Mouse (Mus musculus) fat pad, adult 2 months (tissue): ENCODE measurements around the gene Slc7a7.

Experiments used
- DNase-seq: peaks from one replicate; pipeline ENCODE4 v3.0.0-alpha.2; 2011; ENCODE audit warnings: low read depth, low spot score; ENCODE audit errors: extremely low read depth

The Slc7a7 gene

DNA sequence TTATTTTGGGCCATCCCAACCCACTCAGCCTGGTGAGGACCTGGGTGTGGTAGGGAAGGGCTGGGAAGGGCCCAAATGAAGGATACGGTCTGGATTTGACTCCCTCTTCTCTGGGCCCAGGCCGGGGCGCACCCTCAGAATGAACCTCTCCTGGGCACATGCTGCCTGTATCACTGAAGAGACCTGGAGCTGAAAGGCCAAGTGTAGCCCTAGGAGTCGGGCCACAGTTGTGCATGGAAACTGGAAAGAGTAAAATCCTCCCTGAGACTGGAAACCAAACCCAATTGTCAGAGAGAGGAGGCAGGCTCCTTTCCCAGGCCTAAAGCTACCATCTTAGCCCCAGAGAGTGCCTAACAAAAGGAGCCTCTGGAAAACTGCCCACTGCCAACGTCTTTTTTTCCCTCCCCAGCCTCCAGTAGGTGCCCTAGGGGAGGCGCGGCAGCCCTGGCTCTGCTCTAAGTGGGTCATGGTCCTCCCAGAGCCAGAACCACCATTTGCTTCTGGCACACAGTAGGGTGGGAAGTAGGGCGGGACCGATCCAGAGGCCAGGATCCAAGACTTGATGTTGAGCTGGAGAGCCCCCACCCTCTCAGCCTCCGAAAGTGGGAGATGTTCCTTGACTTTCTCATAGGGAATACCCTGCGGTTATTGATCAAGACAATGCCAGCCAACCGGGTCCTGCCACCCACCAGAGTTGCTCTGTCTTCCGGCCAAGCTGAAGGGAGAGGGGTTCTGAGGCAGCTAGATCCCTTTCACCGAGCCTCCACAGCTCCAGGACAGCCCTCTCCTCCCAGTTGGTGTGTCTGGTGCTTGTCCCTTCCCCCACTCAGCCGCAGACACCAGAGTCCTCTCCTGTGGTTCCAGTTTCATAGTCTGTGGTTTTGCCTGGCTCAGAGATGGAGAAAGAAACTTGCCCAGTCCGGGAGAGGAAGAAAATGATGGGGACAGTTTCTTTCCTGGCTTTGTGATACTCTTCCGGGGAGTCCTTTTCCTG is 15.6 kb upstream of the Slc7a7 start:
- DNase-seq = no peak

DNA sequence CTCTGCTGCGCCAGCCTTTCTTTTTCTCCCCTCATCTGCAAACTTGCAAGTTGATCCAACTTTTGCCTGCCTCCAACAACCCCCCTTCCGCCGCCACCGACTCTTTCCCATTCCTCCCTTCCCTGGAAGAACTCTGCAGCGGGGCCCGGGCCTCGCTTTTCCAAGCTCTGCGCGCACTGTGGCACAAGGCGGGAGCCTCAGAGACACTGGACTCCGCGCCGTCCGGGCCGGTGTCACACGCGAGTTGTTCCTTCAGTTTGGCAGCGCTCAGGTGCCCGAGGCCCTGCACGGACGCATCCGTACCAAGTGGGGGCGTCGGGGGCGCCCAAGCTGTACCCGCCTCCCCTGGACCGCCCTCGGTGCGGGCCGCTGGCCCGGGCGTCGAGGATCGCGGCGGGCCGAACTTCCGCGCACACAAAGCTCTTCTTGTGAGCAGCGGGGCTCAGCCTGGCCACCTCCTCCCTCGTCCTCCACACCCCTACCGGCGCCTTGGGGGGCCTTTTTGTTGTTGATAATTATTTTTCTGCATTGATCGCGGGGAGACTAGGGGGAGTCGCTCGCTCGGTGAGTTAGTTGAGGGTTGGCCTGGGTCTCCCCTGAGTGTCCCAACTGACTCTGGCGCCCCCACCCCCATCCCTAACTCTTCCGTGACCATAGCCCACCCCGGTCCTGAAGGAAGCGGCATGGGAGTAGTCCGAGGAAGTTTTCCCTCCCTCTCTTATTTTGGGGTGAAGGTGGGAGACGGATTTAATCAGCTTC is 14.7 kb upstream of the Slc7a7 start:
- DNase-seq = no peak

GRCm38 (mm10) chr14:54431334-54432077 is 13.9 kb upstream of the Slc7a7 start, which contains the start of gene Mmp14:
TSS of gene Mmp14 (plus strand) at chr14:54431612.
- no peak for DNase-seq

GRCm38 (mm10) chr14:54430406-54431145 is 13.0 kb upstream of the Slc7a7 start:
- no peak for DNase-seq

GRCm38 (mm10) chr14:54429332-54430093 is 11.9 kb upstream of the Slc7a7 start:
- no peak for DNase-seq

GRCm38 (mm10) chr14:54428421-54428820 is 10.8 kb upstream of the Slc7a7 start:
- no peak for DNase-seq

GRCm38 (mm10) chr14:54427696-54428095 is 10.1 kb upstream of the Slc7a7 start:
- DNase-seq = no peak

GRCm38 (mm10) chr14:54426689-54427398 is 9.3 kb upstream of the Slc7a7 start, which contains the start of gene Mrpl52:
TSS of gene Mrpl52 (plus strand) at chr14:54426909.
- no peak for DNase-seq

DNA sequence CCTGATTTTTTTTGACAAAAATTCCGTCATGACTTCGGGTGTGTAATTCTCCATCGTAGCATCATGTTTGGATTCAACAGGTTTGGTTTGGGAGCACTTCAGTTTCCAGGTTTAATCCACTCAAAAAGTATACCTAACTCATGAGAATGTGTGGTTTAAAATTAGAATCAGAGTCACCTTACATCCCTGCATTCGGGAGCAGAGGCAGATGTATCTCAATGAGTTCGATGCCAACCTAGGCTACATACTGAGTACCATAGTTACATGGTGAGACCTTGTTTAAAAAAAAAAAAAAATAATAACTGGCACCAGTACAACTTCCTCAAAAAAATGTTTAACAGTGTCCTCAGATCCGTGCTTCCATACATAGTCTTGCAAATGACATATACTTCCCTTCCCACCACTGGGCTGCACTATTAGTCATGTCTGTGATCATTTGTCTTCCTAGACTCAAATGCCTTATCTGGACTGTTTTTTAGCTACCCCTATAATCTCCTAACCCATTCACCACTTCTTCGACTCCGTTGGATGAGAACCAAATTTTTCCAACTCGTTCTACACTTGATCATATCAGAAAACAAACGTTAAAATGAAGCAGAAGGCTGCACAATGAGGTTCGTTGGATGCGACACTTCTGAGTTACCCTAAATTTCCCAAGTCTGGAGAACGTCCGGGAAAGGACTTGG is 8.6 kb upstream of the Slc7a7 start:
- DNase-seq = no peak

GRCm38 (mm10) chr14:54425540-54425939 is 8.0 kb upstream of the Slc7a7 start:
- DNase-seq = no peak

DNA sequence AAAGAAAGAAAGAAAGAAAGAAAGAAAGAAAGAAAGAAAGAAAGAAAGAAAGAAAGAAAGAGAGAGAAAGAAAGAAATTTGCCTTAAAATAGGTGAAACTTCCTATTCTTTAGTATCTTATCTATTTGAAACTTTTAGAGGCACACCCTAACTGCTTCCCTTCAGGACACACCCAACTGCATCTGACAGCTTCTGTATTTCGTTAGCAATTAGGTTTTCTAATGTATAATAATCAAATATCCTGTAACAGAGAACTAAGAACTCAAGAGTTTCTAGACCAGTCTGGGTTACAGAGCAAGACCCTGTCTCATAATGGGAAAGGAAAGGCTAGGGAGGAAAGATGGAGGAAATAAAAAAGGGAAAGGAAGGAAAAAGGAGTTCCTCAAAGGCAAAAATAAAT is 7.1 kb upstream of the Slc7a7 start:
- no peak for DNase-seq

DNA sequence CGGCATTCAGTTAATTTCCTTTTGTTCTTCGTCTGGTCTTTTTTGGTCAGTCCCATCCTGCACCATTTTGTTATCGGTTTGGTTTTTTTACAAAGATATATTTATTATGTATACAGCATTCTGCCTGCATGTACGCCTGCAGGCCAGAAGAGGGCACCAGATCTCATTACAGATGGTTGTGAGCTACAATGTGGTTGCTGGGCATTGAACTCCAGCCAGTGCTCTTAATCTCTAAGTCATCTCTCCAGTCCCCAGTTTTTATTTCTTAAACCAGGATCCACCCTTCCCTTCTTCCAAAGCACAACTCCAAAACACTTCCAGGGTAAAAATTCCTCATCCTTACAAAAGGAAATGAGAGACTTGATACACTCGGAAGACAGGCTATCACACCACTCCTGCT is 5.8 kb upstream of the Slc7a7 start:
- DNase-seq = no peak

GRCm38 (mm10) chr14:54421014-54421413 is 3.4 kb upstream of the Slc7a7 start:
- no peak for DNase-seq

GRCm38 (mm10) chr14:54416830-54417229 is 750 bp downstream of the Slc7a7 start:
- no peak for DNase-seq

- no peak for DNase-seq
These were observed 1.3 kb downstream of the Slc7a7 start for GRCm38 (mm10) chr14:54416229-54416775.

DNA sequence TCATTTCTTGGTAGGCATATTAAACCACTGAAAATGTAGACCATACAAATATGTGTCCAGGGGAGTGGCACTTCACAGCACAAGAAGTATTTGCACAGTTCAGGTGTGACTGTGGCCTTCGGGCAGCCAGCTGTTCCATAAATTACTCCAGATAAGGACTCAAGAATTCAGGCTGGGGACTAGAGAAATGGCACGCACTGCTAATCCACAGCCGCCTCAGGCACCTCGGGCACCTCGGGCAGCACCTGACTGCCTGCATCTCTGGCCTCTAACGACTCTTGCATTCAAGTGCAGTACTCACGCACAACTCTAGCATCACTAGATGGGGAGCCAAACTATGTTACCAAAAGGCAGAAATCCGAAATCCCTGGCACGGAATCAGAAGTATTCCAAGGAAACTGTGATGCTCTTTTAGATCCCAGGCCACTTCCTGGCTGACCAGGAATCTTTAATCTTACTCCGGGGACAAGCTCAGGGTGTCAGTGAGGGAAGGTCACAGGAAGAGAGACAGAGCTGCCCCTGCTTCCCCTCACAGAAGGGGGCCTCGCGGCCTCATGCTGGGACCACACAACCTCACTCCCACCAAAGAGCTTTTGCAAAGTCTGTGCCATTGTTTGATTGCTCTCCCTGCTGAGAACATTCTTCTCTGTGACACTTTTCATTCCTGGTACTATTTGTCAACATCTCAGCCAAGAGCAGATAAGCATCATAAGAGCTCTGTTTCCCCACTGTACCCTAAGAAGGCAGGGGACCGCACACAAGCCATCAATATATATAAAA is 2.1 kb downstream of the Slc7a7 start:
- no peak for DNase-seq
